8 mouse cellular contexts compared by ENCODE assay signal in the genomic region with DNA sequence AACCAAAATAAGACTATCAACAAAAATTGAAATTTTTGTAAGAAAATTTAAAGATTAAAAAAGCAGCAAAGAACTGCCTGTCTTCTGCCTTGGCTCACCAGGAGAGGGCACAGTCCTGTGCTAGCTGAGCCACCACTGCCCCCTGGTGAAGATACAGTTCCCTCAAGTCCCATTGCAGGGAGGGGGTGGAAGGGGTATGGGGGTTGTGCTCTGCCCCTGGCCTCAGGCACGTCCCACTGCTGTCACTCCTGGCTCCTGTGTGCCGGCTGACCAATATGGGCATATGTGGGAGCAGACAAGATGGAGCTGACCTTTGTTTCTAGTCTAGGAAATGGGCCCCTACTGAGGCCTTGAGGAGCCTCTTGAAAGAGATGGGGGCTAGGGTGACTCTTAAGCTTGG. TPM values are rescaled to one million over a fixed set of nuclear protein-coding genes. Genes with fewer than 3 reads are reported as not detected.
DNase-seq lines count a peak whose midpoint lies in the region; TF ChIP-seq lines count a peak whose summit lies in the region.

No protein-coding gene starts in this region.

- peaks cover under 1% of the 10 kb centered on the region for H3K4me1 ChIP-seq in ES-Bruce4 (ENCODE audit: control insufficient read depth, insufficient read depth, low read length)
- peaks cover 27% of the 10 kb centered on the region for H3K4me1 ChIP-seq in embryonic facial prominence, embryonic 10.5 days
- peaks cover 28% of the 10 kb centered on the region for H3K4me1 ChIP-seq in megakaryocyte, embryonic 14.5 days

- H3K36me3 ChIP-seq in ES-Bruce4 (ENCODE audit: control insufficient read depth, insufficient read depth, low read length, poor library complexity, severe bottlenecking) = 0 out of 2 replicates have a peak, but pooled peaks cover 3% of the 10 kb centered on the region
- H3K36me3 ChIP-seq in embryonic facial prominence, embryonic 10.5 days (replicated peaks) = peaks cover 93% of the 10 kb centered on the region
- H3K36me3 ChIP-seq in megakaryocyte, embryonic 14.5 days (replicated peaks; ENCODE audit: low read length) = peaks cover 75% of the 10 kb centered on the region

- TF ChIP-seq POLR2A in ES-Bruce4 (IDR thresholded peaks at IDR 0.05; ENCODE audit: insufficient read depth, low read length) = no peak

- no peaks in the 10 kb centered on the region for H3K27me3 ChIP-seq in ES-Bruce4 (ENCODE audit: control insufficient read depth, insufficient read depth, low read length, poor library complexity, severe bottlenecking)
- no peaks in the 10 kb centered on the region for H3K27me3 ChIP-seq in embryonic facial prominence, embryonic 10.5 days (replicated peaks; ENCODE audit: low read depth, poor library complexity, severe bottlenecking)
- H3K27me3 ChIP-seq in megakaryocyte, embryonic 14.5 days (replicated peaks) = peaks cover 20% of the 10 kb centered on the region

- no peaks in the 10 kb centered on the region for H3K9me3 ChIP-seq in ES-Bruce4 (replicated peaks; ENCODE audit: control insufficient read depth, insufficient read depth, low read length, poor library complexity, severe bottlenecking)
- H3K9me3 ChIP-seq in embryonic facial prominence, embryonic 10.5 days = no peaks in the 10 kb centered on the region
- H3K9me3 ChIP-seq in megakaryocyte, embryonic 14.5 days = no peaks in the 10 kb centered on the region

- no peak overlapping the region for H3K27ac ChIP-seq in ES-Bruce4 (ENCODE audit: insufficient read depth, low read length)
- H3K27ac ChIP-seq in embryonic facial prominence, embryonic 10.5 days (replicated peaks) = no peak overlapping the region

- intact Hi-C loops in heart, postnatal 36 days (cut with DNase I) = loop anchor here (2.0 kb wide), 1 partner anchor 61 kb away; no protein-coding TSS in a partner anchor

- peak; percentile 69 for DNase-seq in kidney, adult 18-20 months
- no peak for DNase-seq in kidney, adult 11 months
- DNase-seq in embryonic facial prominence, embryonic 10.5 days (ENCODE audit: low spot score) = peak; percentile 60
- DNase-seq in heart, postnatal 36 days = peak; percentile 53 to 62
- peak; percentile 66 to 73 for DNase-seq in layer of hippocampus, postnatal 14 days (ENCODE audit: low spot score in 2 of 2)
- DNase-seq in testis, postnatal 10 days (ENCODE audit: low spot score) = peak; percentile 77

- TF ChIP-seq EP300 in ES-Bruce4 (IDR thresholded peaks at IDR 0.05; ENCODE audit: insufficient read depth, low read depth, low read length) = no peak

- TF ChIP-seq CTCF in ES-Bruce4 (IDR thresholded peaks at IDR 0.05; ENCODE audit: low read depth, low read length) = peak; percentile 86

- H3K9ac ChIP-seq in ES-Bruce4 (ENCODE audit: low read depth, poor library complexity, severe bottlenecking) = no peak overlapping the region

- H3K4me3 ChIP-seq in ES-Bruce4 (ENCODE audit: low read depth, low read length) = no peak overlapping the region
- H3K4me3 ChIP-seq in embryonic facial prominence, embryonic 10.5 days = no peak overlapping the region
- peak overlapping the region; percentile 11 for H3K4me3 ChIP-seq in megakaryocyte, embryonic 14.5 days (replicated peaks)

- WGBS in embryonic facial prominence, embryonic 10.5 days = 18% methylated on average over 2 of the region's 2 CpGs

RNA-seq across cellular contexts. Expression of a gene that starts 19.9 kb away (rescaled TPM):
- polyA plus RNA-seq in ES-Bruce4 (2011; ENCODE audit: insufficient read depth, insufficient read length, low read depth, missing spikeins) = 7.1 and 9.3 TPM in 2 replicates
- 27.9 and 32.3 TPM in 2 replicates for polyA plus RNA-seq in embryonic facial prominence, embryonic 10.5 days (2016; fragmentation: Nextera tagmentation; extraction: Ambion mirVana)
- 10 to 100 TPM; 41.0 to 42.8 TPM for total RNA-seq in heart, postnatal 36 days (2021)
- total RNA-seq in layer of hippocampus, postnatal 14 days (2021) = 10 to 100 TPM; 19.5 to 22.1 TPM
- polyA plus RNA-seq in megakaryocyte, embryonic 14.5 days (2012; ENCODE audit: insufficient read depth, low replicate concordance) = 6.9 TPM in 1 of 2 replicates, not detected in the other

RNA-seq across cellular contexts. Expression of a gene that starts 20.4 kb away (rescaled TPM):
- polyA plus RNA-seq in ES-Bruce4 (2011; ENCODE audit: insufficient read depth, insufficient read length, low read depth, missing spikeins) = 13.6 and 15.4 TPM in 2 replicates
- 56.2 and 58.4 TPM in 2 replicates for polyA plus RNA-seq in embryonic facial prominence, embryonic 10.5 days (2016; fragmentation: Nextera tagmentation; extraction: Ambion mirVana)
- 100 to 1,000 TPM; 130 to 150 TPM for total RNA-seq in heart, postnatal 36 days (2021)
- 10 to 100 TPM; 57.1 to 66.8 TPM for total RNA-seq in layer of hippocampus, postnatal 14 days (2021)
- polyA plus RNA-seq in megakaryocyte, embryonic 14.5 days (2012; ENCODE audit: insufficient read depth, low replicate concordance) = 52.8 and 53.5 TPM in 2 replicates

RNA-seq across cellular contexts. Expression of a gene that starts 58.3 kb away (rescaled TPM):
- polyA plus RNA-seq in ES-Bruce4 (2011; ENCODE audit: insufficient read depth, insufficient read length, low read depth, missing spikeins) = 26.3 and 38.1 TPM in 2 replicates
- 65.8 and 71.2 TPM in 2 replicates for polyA plus RNA-seq in embryonic facial prominence, embryonic 10.5 days (2016; fragmentation: Nextera tagmentation; extraction: Ambion mirVana)
- total RNA-seq in heart, postnatal 36 days (2021) = 10 to 100 TPM; 21.1 to 25.6 TPM
- 10 to 100 TPM; 43.3 to 46.4 TPM for total RNA-seq in layer of hippocampus, postnatal 14 days (2021)
- 2.6 TPM in 1 of 2 replicates, not detected in the other for polyA plus RNA-seq in megakaryocyte, embryonic 14.5 days (2012; ENCODE audit: insufficient read depth, low replicate concordance)

RNA-seq across cellular contexts. Expression of a gene that starts 58.4 kb away (rescaled TPM):
- polyA plus RNA-seq in ES-Bruce4 (2011; ENCODE audit: insufficient read depth, insufficient read length, low read depth, missing spikeins) = 19.3 and 21.3 TPM in 2 replicates
- polyA plus RNA-seq in embryonic facial prominence, embryonic 10.5 days (2016; fragmentation: Nextera tagmentation; extraction: Ambion mirVana) = 29.1 and 31.5 TPM in 2 replicates
- total RNA-seq in heart, postnatal 36 days (2021) = 100 to 1,000 TPM; 152 to 177 TPM
- total RNA-seq in layer of hippocampus, postnatal 14 days (2021) = 100 to 1,000 TPM; 106 to 114 TPM
- 17.3 and 33.0 TPM in 2 replicates for polyA plus RNA-seq in megakaryocyte, embryonic 14.5 days (2012; ENCODE audit: insufficient read depth, low replicate concordance)
